Mouse (Mus musculus): ENCODE data around the gene Gm38100. TPM values are rescaled to one million over a fixed set of nuclear protein-coding genes. Genes with fewer than 3 reads are reported as not detected.

Gene Gm38100
- polyA plus RNA-seq, 1 experiment from 2014 or later, result not detected

DNA sequence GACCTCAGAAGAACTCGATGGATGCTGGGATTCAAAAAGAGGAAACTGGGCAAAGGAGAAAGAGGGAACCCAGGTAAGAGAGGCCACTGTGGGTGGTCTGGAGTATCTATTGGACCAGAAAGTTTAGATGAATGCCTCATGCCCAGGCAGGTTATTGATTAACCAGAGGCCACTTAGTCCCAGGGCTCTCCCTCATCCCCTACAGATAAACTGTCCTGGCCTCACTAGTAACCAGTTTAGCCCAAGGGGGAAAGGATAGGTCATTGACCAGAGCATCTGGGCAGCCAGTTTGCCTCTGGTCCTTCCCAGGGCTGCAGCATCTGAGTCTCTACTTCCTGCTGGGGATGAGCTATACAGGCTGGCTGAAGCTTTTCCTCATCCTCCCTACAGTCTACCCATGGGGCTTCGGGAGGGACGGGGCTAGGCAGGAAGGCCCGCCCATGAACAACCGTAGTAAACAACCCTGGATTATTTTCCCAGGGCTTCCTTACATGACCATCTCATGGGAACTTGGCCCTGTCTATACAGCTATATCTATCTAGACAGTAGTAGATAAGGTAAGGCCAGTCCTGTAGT, 6.3 kb upstream of the Gm38100 start:
- Histone ChIP-seq H3K9me3 (replicated peaks; ENCODE audit: control insufficient read depth, low read length) (no peaks in the 10 kb centered on the region), H3K27me3 (ENCODE audit: control insufficient read depth, insufficient read depth, low read length) (no peaks in the 10 kb centered on the region), H3K4me2 (ENCODE audit: low read depth, low read length) (no peak overlapping the region), H3K4me1 (ENCODE audit: control insufficient read depth, insufficient read depth, low read length) (no peaks in the 10 kb centered on the region), H3K4me3 (replicated peaks; ENCODE audit: low read length) (no peak overlapping the region), H3K36me3 (ENCODE audit: control insufficient read depth, insufficient read depth, low read length) (no peaks in the 10 kb centered on the region), H3K9ac (ENCODE audit: low read length) (no peak overlapping the region), H3K27ac (ENCODE audit: low read length) (no peak overlapping the region)
- WGBS, result 55% methylated on average over 5 of the region's 5 CpGs
- no peak for ATAC-seq (ENCODE audit: insufficient read depth, low FRiP score)

GRCm38 (mm10) chr1:175921091-175921490, 962 bp downstream of the Gm38100 start:
- H3K4me2 ChIP-seq (ENCODE audit: low read depth, low read length), result no peak overlapping the region
- no peaks in the 10 kb centered on the region for H3K27me3 ChIP-seq (ENCODE audit: control insufficient read depth, insufficient read depth, low read length)
- H3K4me1 ChIP-seq (ENCODE audit: control insufficient read depth, insufficient read depth, low read length), result no peaks in the 10 kb centered on the region
- no peak overlapping the region for H3K27ac ChIP-seq (ENCODE audit: low read length)
- H3K9ac ChIP-seq (ENCODE audit: low read length), result no peak overlapping the region
- no peaks in the 10 kb centered on the region for H3K36me3 ChIP-seq (ENCODE audit: control insufficient read depth, insufficient read depth, low read length)
- H3K4me3 ChIP-seq (replicated peaks; ENCODE audit: low read length), result no peak overlapping the region
- 87% methylated on average over 8 of the region's 8 CpGs for WGBS
- no peaks in the 10 kb centered on the region for H3K9me3 ChIP-seq (replicated peaks; ENCODE audit: control insufficient read depth, low read length)
- ATAC-seq (ENCODE audit: insufficient read depth, low FRiP score), result no peak

GRCm38 (mm10) chr1:175923848-175924787, 4.0 kb downstream of the Gm38100 start:
- WGBS, result 52% methylated on average over 7 of the region's 7 CpGs
- no peak overlapping the region for H3K27ac ChIP-seq (ENCODE audit: low read length)
- no peak overlapping the region for H3K4me3 ChIP-seq (replicated peaks; ENCODE audit: low read length)
- H3K4me1 ChIP-seq (ENCODE audit: control insufficient read depth, insufficient read depth, low read length), result no peaks in the 10 kb centered on the region
- H3K27me3 ChIP-seq (ENCODE audit: control insufficient read depth, insufficient read depth, low read length), result no peaks in the 10 kb centered on the region
- H3K4me2 ChIP-seq (ENCODE audit: low read depth, low read length), result no peak overlapping the region
- H3K36me3 ChIP-seq (ENCODE audit: control insufficient read depth, insufficient read depth, low read length), result no peaks in the 10 kb centered on the region
- ATAC-seq (ENCODE audit: insufficient read depth, low FRiP score), result no peak
- H3K9ac ChIP-seq (ENCODE audit: low read length), result no peak overlapping the region
- H3K9me3 ChIP-seq (replicated peaks; ENCODE audit: control insufficient read depth, low read length), result no peaks in the 10 kb centered on the region

- no peak for ATAC-seq (ENCODE audit: insufficient read depth, low FRiP score)
- no peaks in the 10 kb centered on the region for H3K27me3 ChIP-seq (ENCODE audit: control insufficient read depth, insufficient read depth, low read length)
- no peak overlapping the region for H3K27ac ChIP-seq (ENCODE audit: low read length)
These were observed 11.3 kb downstream of the Gm38100 start for GRCm38 (mm10) chr1:175931391-175931790.

DNA sequence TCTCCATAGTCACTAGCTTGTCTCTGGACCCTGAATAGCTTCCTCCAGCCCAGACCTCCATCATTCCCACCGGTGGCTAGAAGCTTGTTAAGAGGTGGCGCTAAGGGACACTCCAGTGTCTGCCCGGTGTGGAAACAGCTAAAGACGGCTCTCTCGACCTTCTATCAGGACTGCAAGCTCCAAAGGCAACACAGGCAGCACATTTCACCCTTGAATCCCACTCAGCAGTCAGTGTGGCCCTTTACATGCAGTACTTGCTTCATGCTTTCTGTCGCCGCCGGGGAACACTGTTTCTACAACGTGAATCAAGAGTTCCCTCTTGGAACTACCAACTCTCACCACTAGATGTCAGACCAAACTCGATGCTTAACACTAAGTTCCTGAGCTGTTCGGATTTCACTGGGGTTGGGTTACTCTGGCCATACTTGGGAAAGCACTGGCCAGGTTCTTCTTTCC, 16.2 kb downstream of the Gm38100 start:
- H3K27me3 ChIP-seq (ENCODE audit: control insufficient read depth, insufficient read depth, low read length), result no peaks in the 10 kb centered on the region
- no peaks in the 10 kb centered on the region for H3K4me1 ChIP-seq (ENCODE audit: control insufficient read depth, insufficient read depth, low read length)
- no peak overlapping the region for H3K4me3 ChIP-seq (replicated peaks; ENCODE audit: low read length)
- H3K27ac ChIP-seq (ENCODE audit: low read length), result no peak overlapping the region
- 14% methylated on average over 11 of the region's 11 CpGs for WGBS
- H3K36me3 ChIP-seq (ENCODE audit: control insufficient read depth, insufficient read depth, low read length), result no peaks in the 10 kb centered on the region
- 0 out of 2 replicates have a peak overlapping the region, but pooled peaks have one; percentile 27 for H3K9ac ChIP-seq (ENCODE audit: low read length)
- H3K9me3 ChIP-seq (replicated peaks; ENCODE audit: control insufficient read depth, low read length), result no peaks in the 10 kb centered on the region
- H3K4me2 ChIP-seq (ENCODE audit: low read depth, low read length), result peak overlapping the region; percentile 49
- peak; percentile 81 for ATAC-seq (ENCODE audit: insufficient read depth, low FRiP score)

More at GRCm38 (mm10) chr1:175931391-175931790, 11.3 kb downstream of the Gm38100 start:
- Histone ChIP-seq H3K9me3 (replicated peaks; ENCODE audit: control insufficient read depth, low read length) (no peaks in the 10 kb centered on the region), H3K4me2 (ENCODE audit: low read depth, low read length) (no peak overlapping the region), H3K4me3 (replicated peaks; ENCODE audit: low read length) (no peak overlapping the region), H3K36me3 (ENCODE audit: control insufficient read depth, insufficient read depth, low read length) (no peaks in the 10 kb centered on the region), H3K9ac (ENCODE audit: low read length) (no peak overlapping the region), H3K4me1 (ENCODE audit: control insufficient read depth, insufficient read depth, low read length) (no peaks in the 10 kb centered on the region)
- WGBS, result 88% methylated on average over 5 of the region's 5 CpGs

GRCm38 (mm10) chr1:175938731-175939130, 18.6 kb downstream of the Gm38100 start:
- Histone ChIP-seq H3K27ac (ENCODE audit: low read length) (no peak overlapping the region), H3K9me3 (replicated peaks; ENCODE audit: control insufficient read depth, low read length) (no peaks in the 10 kb centered on the region), H3K36me3 (ENCODE audit: control insufficient read depth, insufficient read depth, low read length) (no peaks in the 10 kb centered on the region), H3K9ac (ENCODE audit: low read length) (no peak overlapping the region), H3K27me3 (ENCODE audit: control insufficient read depth, insufficient read depth, low read length) (no peaks in the 10 kb centered on the region), H3K4me3 (replicated peaks; ENCODE audit: low read length) (no peak overlapping the region), H3K4me1 (ENCODE audit: control insufficient read depth, insufficient read depth, low read length) (no peaks in the 10 kb centered on the region), H3K4me2 (ENCODE audit: low read depth, low read length) (no peak overlapping the region)
- 83% methylated on average over 3 of the region's 3 CpGs for WGBS
- no peak for ATAC-seq (ENCODE audit: insufficient read depth, low FRiP score)

DNA sequence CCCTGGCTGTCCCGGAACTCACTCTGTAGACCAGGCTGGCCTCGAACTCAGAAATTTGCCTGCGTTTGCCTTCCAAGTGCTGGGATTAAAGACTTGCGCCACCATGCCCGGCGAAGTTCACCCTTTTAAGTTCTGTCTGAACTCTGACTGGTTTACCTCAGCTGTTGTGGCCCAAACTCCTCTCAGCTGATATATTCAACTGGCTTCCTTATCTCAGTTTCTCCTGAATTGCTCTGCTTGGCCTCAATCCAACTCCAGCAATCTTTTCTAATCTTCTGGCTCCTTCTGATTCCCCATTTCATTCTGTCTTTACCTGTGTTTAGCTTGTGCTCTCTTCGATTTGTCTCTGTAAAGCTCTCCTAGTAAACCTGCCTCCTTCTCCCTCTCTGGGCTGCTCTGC, 23.0 kb downstream of the Gm38100 start:
- Histone ChIP-seq H3K36me3 (ENCODE audit: control insufficient read depth, insufficient read depth, low read length) (no peaks in the 10 kb centered on the region), H3K9me3 (replicated peaks; ENCODE audit: control insufficient read depth, low read length) (no peaks in the 10 kb centered on the region), H3K4me2 (ENCODE audit: low read depth, low read length) (no peak overlapping the region), H3K27me3 (ENCODE audit: control insufficient read depth, insufficient read depth, low read length) (no peaks in the 10 kb centered on the region), H3K4me1 (ENCODE audit: control insufficient read depth, insufficient read depth, low read length) (no peaks in the 10 kb centered on the region), H3K27ac (ENCODE audit: low read length) (no peak overlapping the region), H3K4me3 (replicated peaks; ENCODE audit: low read length) (no peak overlapping the region), H3K9ac (ENCODE audit: low read length) (no peak overlapping the region)
- no peak for ATAC-seq (ENCODE audit: insufficient read depth, low FRiP score)
- WGBS, result 89% methylated on average over 7 of the region's 7 CpGs

DNA sequence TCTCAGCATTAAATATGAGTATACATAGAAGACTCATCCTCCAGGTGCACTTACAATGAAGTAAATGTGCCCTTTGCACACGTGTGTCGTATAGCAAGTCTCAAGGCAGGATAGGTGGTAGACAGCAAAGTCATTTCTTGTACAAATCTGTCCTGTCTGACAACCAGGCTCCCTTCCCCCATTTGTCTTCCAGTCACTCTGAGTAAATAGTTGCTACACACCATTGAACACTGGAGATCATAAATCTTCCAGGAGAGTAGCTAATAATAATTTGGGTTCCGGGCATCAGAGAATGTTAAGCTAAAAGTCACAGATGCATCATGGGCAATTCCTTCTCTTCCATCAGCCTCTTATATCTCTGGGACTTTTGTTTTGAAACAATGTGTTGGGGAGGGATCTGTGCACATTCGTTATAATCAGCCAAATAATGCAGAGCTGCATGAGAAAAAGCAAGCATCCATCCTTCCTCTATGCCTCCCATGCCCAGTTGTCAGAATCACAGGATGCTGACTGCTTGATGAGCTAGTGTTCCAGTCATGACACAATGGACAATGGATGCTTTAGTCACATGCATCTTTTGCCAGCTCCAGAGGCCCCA, 26.7 kb downstream of the Gm38100 start:
- H3K4me3 ChIP-seq (replicated peaks; ENCODE audit: low read length), result no peak overlapping the region

DNA sequence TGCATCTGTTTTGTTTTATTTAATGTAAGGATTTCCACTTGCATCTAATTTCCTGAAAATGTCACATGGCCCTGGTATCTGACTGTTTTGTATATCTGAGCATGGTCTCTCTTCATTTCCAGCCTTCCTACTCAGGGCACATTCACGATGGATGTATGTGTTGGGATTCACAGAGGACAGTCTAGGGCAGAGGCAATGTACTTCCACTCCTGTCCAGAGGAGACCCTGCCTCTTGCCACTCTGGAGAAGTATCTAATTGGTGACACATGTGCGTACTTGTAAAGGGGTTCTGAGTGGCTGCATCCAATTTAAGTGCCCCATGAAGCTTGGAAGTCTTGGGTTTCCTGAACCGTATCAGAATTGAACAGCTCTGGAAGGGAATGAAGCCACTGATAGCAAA, 30.3 kb downstream of the Gm38100 start:
- 81% methylated on average over 3 of the region's 3 CpGs for WGBS
- no peak for ATAC-seq (ENCODE audit: insufficient read depth, low FRiP score)

More for the DNA sequence above, 26.7 kb downstream of the Gm38100 start:
- 47% methylated on average over 4 of the region's 4 CpGs for WGBS
- no peak overlapping the region for H3K4me2 ChIP-seq (ENCODE audit: low read depth, low read length)
- H3K4me1 ChIP-seq (ENCODE audit: control insufficient read depth, insufficient read depth, low read length), result no peaks in the 10 kb centered on the region
- no peaks in the 10 kb centered on the region for H3K36me3 ChIP-seq (ENCODE audit: control insufficient read depth, insufficient read depth, low read length)
- H3K9me3 ChIP-seq (replicated peaks; ENCODE audit: control insufficient read depth, low read length), result no peaks in the 10 kb centered on the region
- H3K27ac ChIP-seq (ENCODE audit: low read length), result no peak overlapping the region
- H3K27me3 ChIP-seq (ENCODE audit: control insufficient read depth, insufficient read depth, low read length), result no peaks in the 10 kb centered on the region
- ATAC-seq (ENCODE audit: insufficient read depth, low FRiP score), result no peak
- H3K9ac ChIP-seq (ENCODE audit: low read length), result no peak overlapping the region

More for the DNA sequence above, 30.3 kb downstream of the Gm38100 start:
- Histone ChIP-seq H3K9me3 (replicated peaks; ENCODE audit: control insufficient read depth, low read length) (no peaks in the 10 kb centered on the region), H3K27ac (ENCODE audit: low read length) (no peak overlapping the region), H3K4me2 (ENCODE audit: low read depth, low read length) (no peak overlapping the region), H3K4me1 (ENCODE audit: control insufficient read depth, insufficient read depth, low read length) (no peaks in the 10 kb centered on the region), H3K4me3 (replicated peaks; ENCODE audit: low read length) (no peak overlapping the region), H3K27me3 (ENCODE audit: control insufficient read depth, insufficient read depth, low read length) (no peaks in the 10 kb centered on the region), H3K36me3 (ENCODE audit: control insufficient read depth, insufficient read depth, low read length) (no peaks in the 10 kb centered on the region), H3K9ac (ENCODE audit: low read length) (no peak overlapping the region)

Measured in stomach, embryonic 16.5 days (tissue).